Mouse (Mus musculus) embryonic fibroblast, embryonic 13.5 days (primary cell): ENCODE results near the gene Cyp4f39. TPM values are rescaled to one million over a fixed set of nuclear protein-coding genes. Genes with fewer than 3 reads are reported as not detected.

Source experiments
- H3K27ac ChIP-seq: 2 replicates; pipeline ENCODE4 v1.5.1; 2012; ENCODE audit warnings: low read length, control low read depth, inconsistent platforms; ENCODE audit not compliant: insufficient read depth
- H3K4me1 ChIP-seq: 2 replicates; pipeline ENCODE4 v1.6.1; 2011; ENCODE audit warnings: low read length; ENCODE audit not compliant: control insufficient read depth, insufficient read depth
- H3K4me3 ChIP-seq: 2 replicates; pipeline ENCODE4 v1.5.1; 2011; ENCODE audit warnings: mild to moderate bottlenecking, control low read depth, low read length; ENCODE audit not compliant: insufficient read depth
- CTCF ChIP-seq: IDR thresholded peaks from 2 replicates; pipeline ENCODE4 v1.5.1; 2011; ENCODE audit warnings: mild to moderate bottlenecking, control low read depth, low read length, moderate library complexity, borderline replicate concordance; ENCODE audit not compliant: insufficient read depth
- POLR2A ChIP-seq: IDR thresholded peaks from 2 replicates; pipeline ENCODE4 v1.6.1; 2011; ENCODE audit warnings: low read depth, mild to moderate bottlenecking, control low read depth, low read length, moderate library complexity
- polyA plus RNA-seq: library from polyadenylated mRNA; stranded (reverse); fragments of >200 nt; gene quantifications from 2 replicates; pipeline ENCODE4 v1.2.4, GENCODE M21; 2011; ENCODE audit warnings: low read depth; ENCODE audit not compliant: missing spikeins, insufficient read length

Cyp4f39 gene
- polyA plus RNA-seq, 1 experiment = not detected

DNA sequence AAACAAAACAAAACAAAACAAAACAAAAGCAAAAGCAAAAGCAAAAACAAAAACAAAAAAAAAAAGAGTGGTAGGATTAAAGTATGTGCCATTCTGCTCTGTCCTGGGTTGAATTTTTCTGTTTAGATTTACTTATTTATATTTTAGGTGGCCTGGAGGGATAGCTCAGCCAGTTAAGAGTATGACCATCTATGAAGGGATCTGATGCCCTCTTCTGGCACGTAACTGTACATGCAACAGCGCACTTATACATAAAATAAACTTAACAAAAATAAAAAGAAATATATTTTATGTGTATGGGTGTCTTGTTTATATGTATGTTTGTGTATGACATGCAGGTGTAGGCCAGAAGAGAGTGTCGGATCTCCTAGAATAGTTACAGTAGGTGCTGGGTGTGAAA lies 20.6 kb upstream of the Cyp4f39 start:
- Histone ChIP-seq H3K4me1 (no peaks in the 10 kb centered on the region), H3K4me3 (no peak overlapping the region), H3K27ac (no peak overlapping the region)
- no peak for TF ChIP-seq CTCF
- TF ChIP-seq POLR2A = no peak

DNA sequence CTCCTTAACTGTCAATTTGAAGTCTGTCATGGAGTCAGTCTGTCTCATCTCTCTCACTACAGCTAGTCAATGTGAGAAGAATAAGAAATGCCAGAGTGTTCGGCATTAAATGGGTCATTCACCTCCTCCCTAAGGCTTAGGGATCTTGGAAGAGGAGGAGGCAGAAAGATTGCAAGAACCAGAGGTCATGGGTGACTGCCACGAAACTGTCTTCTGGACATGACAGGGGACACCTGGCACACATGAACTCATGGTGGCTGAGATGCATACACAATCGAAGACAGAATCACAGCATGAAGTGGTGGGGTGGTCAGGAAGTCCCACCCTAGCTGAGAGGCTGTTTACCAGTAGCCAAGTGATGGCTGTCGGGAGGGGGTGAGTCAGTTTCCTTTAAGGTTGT lies 18.2 kb upstream of the Cyp4f39 start:
- TF ChIP-seq POLR2A (no peak), CTCF (no peak)

DNA sequence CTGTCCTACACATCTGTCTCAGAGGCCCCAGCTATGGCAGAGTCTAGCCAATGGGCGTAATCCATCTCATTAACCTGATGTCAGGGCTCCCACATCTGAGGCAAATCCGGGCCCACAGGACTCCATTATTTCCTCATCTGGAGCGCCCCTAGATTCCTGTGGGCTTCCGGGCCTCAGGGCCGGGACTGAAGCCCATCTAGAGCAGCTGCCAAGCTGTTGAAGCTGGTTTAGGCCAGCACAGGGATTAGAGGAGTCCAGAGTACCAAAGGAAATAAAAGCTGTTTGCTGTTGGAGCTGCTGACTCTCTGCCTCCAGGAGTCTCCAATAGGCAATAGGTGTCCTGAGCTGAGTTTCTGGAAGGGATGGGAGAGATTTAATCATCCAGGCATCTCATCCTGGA lies 17.4 kb upstream of the Cyp4f39 start:
- Histone ChIP-seq H3K4me1 (no peaks in the 10 kb centered on the region), H3K27ac (no peak overlapping the region)
- no peak for TF ChIP-seq CTCF
- TF ChIP-seq POLR2A = no peak

More for the DNA sequence above, 18.2 kb upstream of the Cyp4f39 start:
- no peaks in the 10 kb centered on the region for H3K4me1 ChIP-seq
- no peak overlapping the region for H3K27ac ChIP-seq
- no peak overlapping the region for H3K4me3 ChIP-seq

DNA sequence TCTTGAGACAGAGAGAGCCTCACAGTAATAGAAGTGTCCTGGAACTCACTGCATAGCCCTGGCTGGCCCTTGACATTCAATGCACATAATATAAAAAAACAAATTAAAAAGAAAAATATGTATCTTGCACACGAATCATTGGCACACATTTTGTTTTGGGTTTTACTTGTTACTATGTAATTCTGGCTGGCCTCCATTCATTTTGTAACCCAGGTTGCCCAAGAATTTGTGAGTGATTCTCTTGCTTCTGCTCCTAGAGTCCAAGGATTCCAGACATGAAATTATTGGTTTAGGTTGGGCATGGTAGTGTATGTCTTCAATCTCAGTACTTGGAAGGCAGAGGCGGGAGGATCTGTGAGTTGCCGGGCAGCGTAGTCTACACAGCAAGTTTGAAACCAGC lies 15.4 kb upstream of the Cyp4f39 start:
- Histone ChIP-seq H3K4me1 (no peaks in the 10 kb centered on the region), H3K27ac (no peak overlapping the region), H3K4me3 (no peak overlapping the region)
- TF ChIP-seq CTCF = no peak
- no peak for TF ChIP-seq POLR2A

More for the DNA sequence above, 17.4 kb upstream of the Cyp4f39 start:
- H3K4me3 ChIP-seq = no peak overlapping the region

DNA sequence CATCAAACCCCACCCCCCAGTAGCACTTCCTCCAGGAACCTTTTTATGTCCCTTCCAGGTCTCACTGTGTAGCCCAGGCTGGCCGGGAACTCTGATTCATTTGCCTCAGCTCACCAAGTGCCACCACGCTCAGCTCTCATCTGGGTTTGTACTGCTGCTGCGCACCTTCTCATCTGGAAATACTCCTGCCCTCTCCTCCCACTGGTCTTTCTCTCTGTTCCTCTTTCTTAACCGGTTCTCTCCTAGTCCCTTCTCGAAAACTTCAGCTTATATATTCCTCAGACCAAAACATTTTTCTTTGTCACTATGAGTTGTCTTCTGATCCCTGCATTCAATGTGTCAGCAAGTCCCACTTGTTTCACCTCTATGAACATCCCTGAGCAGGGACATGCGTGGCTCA lies 9.3 kb upstream of the Cyp4f39 start:
- Histone ChIP-seq H3K4me3 (no peak overlapping the region), H3K27ac (no peak overlapping the region), H3K4me1 (no peaks in the 10 kb centered on the region)
- TF ChIP-seq POLR2A (no peak), CTCF (no peak)

DNA sequence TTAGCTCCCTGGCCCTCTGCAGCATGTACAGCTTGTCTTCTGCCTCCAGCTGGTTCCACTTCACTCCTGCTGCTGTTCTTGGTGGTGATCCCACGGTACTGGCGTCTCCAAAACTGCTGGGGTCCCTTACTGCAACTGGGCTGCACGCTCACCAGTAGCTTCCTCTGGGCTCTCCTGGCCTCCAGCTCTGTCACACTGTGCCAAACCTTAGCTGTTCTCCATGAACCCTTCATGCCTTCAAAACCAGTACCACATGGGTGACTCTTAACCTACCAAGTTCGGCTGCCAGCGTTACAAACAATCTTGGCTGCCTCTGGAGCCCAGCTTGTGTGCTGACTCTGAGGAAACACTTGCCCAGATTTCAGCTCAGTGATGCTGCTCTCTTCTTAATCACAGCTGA lies 7.5 kb upstream of the Cyp4f39 start:
- TF ChIP-seq CTCF = no peak
- TF ChIP-seq POLR2A = no peak
- Histone ChIP-seq H3K4me1 (no peaks in the 10 kb centered on the region), H3K27ac (no peak overlapping the region), H3K4me3 (no peak overlapping the region)

DNA sequence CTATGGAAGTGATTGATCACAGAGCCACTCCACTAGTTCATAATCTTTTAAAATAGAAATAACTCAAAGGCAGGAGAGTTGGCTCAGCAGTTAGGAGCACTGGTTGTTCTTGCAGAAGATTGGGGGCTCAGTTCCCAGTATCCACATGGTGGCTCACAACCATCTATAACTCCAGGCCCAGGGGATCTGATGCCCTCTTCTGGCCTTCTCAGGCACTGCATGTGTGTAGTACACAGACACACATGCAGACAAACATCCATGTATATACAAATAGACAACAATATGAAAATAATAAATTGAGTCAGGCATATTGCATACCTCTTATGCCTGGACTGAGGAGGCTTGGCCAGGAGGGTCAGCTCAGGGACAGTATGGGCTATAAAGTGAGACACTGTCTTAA lies 5.3 kb upstream of the Cyp4f39 start:
- Histone ChIP-seq H3K4me1 (no peaks in the 10 kb centered on the region), H3K4me3 (no peak overlapping the region), H3K27ac (no peak overlapping the region)
- no peak for TF ChIP-seq CTCF
- TF ChIP-seq POLR2A = no peak

DNA sequence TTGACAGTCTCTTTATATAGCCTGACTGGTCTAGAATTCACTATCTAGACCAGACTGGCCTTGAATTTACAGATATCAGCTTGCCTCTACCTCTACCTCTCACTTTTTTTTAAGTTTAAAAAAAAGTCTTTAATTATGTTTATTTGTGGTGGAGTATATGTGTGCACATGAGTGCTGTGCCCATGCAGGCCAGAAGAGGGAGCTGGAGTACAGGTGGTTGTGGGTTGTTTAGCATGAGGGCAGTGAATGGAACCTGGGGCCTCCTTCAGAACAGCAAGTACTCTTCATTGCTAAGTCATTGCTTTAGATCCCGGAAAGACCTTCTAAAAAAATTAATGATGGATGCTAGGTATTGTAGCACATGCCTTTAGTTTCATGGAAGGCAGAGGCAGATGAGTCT lies 3.5 kb upstream of the Cyp4f39 start:
- Histone ChIP-seq H3K27ac (no peak overlapping the region), H3K4me3 (no peak overlapping the region), H3K4me1 (no peaks in the 10 kb centered on the region)
- no peak for TF ChIP-seq CTCF
- no peak for TF ChIP-seq POLR2A

DNA sequence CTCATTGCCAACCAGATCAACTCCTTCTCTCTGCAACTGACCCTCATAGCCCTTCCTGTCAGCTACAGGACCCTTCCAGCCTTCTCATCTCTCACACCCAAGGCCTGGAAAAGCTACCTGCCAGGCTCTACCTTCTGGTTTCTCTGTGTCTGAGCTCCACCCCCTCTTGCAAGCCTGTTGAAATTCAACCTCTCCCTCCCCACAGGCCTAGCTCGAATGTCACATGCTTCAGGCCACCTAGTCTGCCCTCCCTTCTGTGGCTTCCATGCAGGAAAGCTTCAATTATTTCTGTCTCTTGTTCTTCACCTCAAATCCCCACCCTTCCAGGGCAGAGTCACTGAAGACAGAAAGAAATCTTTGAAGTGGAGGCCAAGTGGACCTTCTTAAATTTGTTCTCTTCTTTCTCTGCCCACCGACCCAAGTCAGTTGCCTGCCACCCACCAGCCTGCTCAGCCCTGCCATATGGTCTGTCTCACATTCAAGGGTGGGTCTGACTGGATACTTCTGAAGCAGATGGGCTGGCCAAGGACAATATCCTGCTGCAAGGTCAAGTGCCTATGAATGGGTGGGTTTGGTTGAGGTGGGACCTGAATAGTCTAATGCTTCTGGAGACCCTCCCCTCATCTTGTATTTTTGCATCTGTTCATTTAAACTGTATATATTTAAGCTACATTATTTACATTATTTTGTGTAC lies 1.5 kb upstream of the Cyp4f39 start:
- Histone ChIP-seq H3K4me3 (no peak overlapping the region), H3K4me1 (no peaks in the 10 kb centered on the region), H3K27ac (no peak overlapping the region)
- TF ChIP-seq CTCF = no peak
- TF ChIP-seq POLR2A = no peak

DNA sequence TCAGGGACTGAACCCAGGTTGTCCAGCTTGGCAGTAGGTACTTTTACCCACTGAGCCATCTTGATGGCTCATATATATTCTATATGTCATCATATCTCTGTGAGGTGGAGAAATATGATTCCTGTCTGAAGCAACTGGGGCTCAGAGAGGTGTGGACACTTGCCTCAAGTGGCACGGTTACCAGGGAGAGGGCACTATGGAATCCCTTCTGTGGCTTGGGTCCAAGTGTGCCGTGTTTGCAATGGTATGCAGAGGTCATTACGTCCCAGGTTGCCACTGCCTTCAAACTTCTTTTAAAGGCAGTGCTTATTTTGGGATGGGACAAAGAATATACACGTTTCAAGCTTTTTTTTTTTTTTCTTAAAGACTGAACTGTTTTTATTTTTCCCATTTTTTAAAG lies 1.7 kb downstream of the Cyp4f39 start:
- H3K27ac ChIP-seq = no peak overlapping the region

More for the DNA sequence above, 1.7 kb downstream of the Cyp4f39 start:
- Histone ChIP-seq H3K4me1 (no peaks in the 10 kb centered on the region), H3K4me3 (no peak overlapping the region)
- TF ChIP-seq POLR2A (no peak), CTCF (no peak)
